Mouse (Mus musculus): ENCODE data around the gene Zfp318. TPM values are rescaled to one million over a fixed set of nuclear protein-coding genes. Genes with fewer than 3 reads are reported as not detected.

Zfp318 gene
- polyA plus RNA-seq, 1 experiment from 2014 or later: 14.6 TPM

GRCm38 (mm10) chr17:46393012-46393411, 9.5 kb downstream of the Zfp318 start:
- H3K4me3 ChIP-seq (ENCODE audit: low read depth, low read length): no peak overlapping the region
- H3K4me1 ChIP-seq (replicated peaks; ENCODE audit: control insufficient read depth, insufficient read depth, low read length): no peaks in the 10 kb centered on the region
- DNase-seq (ENCODE audit: low spot score) (peak; percentile 58), ATAC-seq (replicated peaks; ENCODE audit: low FRiP score, low TSS enrichment, low read depth) (no peak)
- no peak overlapping the region for H3K4me2 ChIP-seq (ENCODE audit: low read length)
- peaks cover 55% of the 10 kb centered on the region for H3K36me3 ChIP-seq (ENCODE audit: control insufficient read depth, insufficient read depth, low read length)
- no peak overlapping the region for H3K27ac ChIP-seq (ENCODE audit: low read depth)
- H3K27me3 ChIP-seq (replicated peaks; ENCODE audit: control insufficient read depth, insufficient read depth, low read length): no peaks in the 10 kb centered on the region
- no peak overlapping the region for H3K9ac ChIP-seq (ENCODE audit: low read length)
- no peaks in the 10 kb centered on the region for H3K9me3 ChIP-seq (ENCODE audit: control insufficient read depth, low read length)
- WGBS: 47% methylated on average over 2 of the region's 2 CpGs

GRCm38 (mm10) chr17:46394631-46395030, 11.1 kb downstream of the Zfp318 start:
- Histone ChIP-seq H3K4me1 (replicated peaks; ENCODE audit: control insufficient read depth, insufficient read depth, low read length) (no peaks in the 10 kb centered on the region), H3K4me3 (ENCODE audit: low read depth, low read length) (no peak overlapping the region), H3K27ac (ENCODE audit: low read depth) (no peak overlapping the region), H3K9ac (ENCODE audit: low read length) (no peak overlapping the region), H3K4me2 (ENCODE audit: low read length) (no peak overlapping the region), H3K9me3 (ENCODE audit: control insufficient read depth, low read length) (no peaks in the 10 kb centered on the region), H3K36me3 (ENCODE audit: control insufficient read depth, insufficient read depth, low read length) (peaks cover 54% of the 10 kb centered on the region), H3K27me3 (replicated peaks; ENCODE audit: control insufficient read depth, insufficient read depth, low read length) (no peaks in the 10 kb centered on the region)
- ATAC-seq (replicated peaks; ENCODE audit: low FRiP score, low TSS enrichment, low read depth) (no peak), DNase-seq (ENCODE audit: low spot score) (no peak)
- WGBS: 91% methylated on average over 1 of the region's 1 CpGs

GRCm38 (mm10) chr17:46408478-46408877, 24.9 kb downstream of the Zfp318 start:
- H3K36me3 ChIP-seq (ENCODE audit: control insufficient read depth, insufficient read depth, low read length): peaks cover 80% of the 10 kb centered on the region

GRCm38 (mm10) chr17:46418628-46419027, 35.1 kb downstream of the Zfp318 start:
- Histone ChIP-seq H3K9ac (ENCODE audit: low read length) (no peak overlapping the region), H3K9me3 (ENCODE audit: control insufficient read depth, low read length) (no peaks in the 10 kb centered on the region), H3K4me3 (ENCODE audit: low read depth, low read length) (no peak overlapping the region), H3K27ac (ENCODE audit: low read depth) (no peak overlapping the region), H3K36me3 (ENCODE audit: control insufficient read depth, insufficient read depth, low read length) (peaks cover 9% of the 10 kb centered on the region; the same call in 1 of the 2 replicates), H3K4me2 (ENCODE audit: low read length) (no peak overlapping the region), H3K4me1 (replicated peaks; ENCODE audit: control insufficient read depth, insufficient read depth, low read length) (no peaks in the 10 kb centered on the region), H3K27me3 (replicated peaks; ENCODE audit: control insufficient read depth, insufficient read depth, low read length) (no peaks in the 10 kb centered on the region)
- DNase-seq (ENCODE audit: low spot score): no peak
- 73% methylated on average over 5 of the region's 5 CpGs for WGBS
- no peak for ATAC-seq (replicated peaks; ENCODE audit: low FRiP score, low TSS enrichment, low read depth)

More at GRCm38 (mm10) chr17:46408478-46408877, 24.9 kb downstream of the Zfp318 start:
- Histone ChIP-seq H3K4me2 (ENCODE audit: low read length) (no peak overlapping the region), H3K9ac (ENCODE audit: low read length) (no peak overlapping the region), H3K9me3 (ENCODE audit: control insufficient read depth, low read length) (no peaks in the 10 kb centered on the region), H3K4me1 (replicated peaks; ENCODE audit: control insufficient read depth, insufficient read depth, low read length) (no peaks in the 10 kb centered on the region), H3K27me3 (replicated peaks; ENCODE audit: control insufficient read depth, insufficient read depth, low read length) (no peaks in the 10 kb centered on the region), H3K4me3 (ENCODE audit: low read depth, low read length) (no peak overlapping the region), H3K27ac (ENCODE audit: low read depth) (no peak overlapping the region)
- DNase-seq (ENCODE audit: low spot score) (no peak), ATAC-seq (replicated peaks; ENCODE audit: low FRiP score, low TSS enrichment, low read depth) (no peak)
- 38% methylated on average over 3 of the region's 3 CpGs for WGBS

GRCm38 (mm10) chr17:46419717-46420116, 36.2 kb downstream of the Zfp318 start:
- Histone ChIP-seq H3K4me1 (replicated peaks; ENCODE audit: control insufficient read depth, insufficient read depth, low read length) (no peaks in the 10 kb centered on the region), H3K4me3 (ENCODE audit: low read depth, low read length) (no peak overlapping the region), H3K9ac (ENCODE audit: low read length) (no peak overlapping the region), H3K9me3 (ENCODE audit: control insufficient read depth, low read length) (no peaks in the 10 kb centered on the region), H3K27ac (ENCODE audit: low read depth) (no peak overlapping the region), H3K36me3 (ENCODE audit: control insufficient read depth, insufficient read depth, low read length) (no peaks in the 10 kb centered on the region), H3K27me3 (replicated peaks; ENCODE audit: control insufficient read depth, insufficient read depth, low read length) (no peaks in the 10 kb centered on the region), H3K4me2 (ENCODE audit: low read length) (no peak overlapping the region)
- DNase-seq (ENCODE audit: low spot score): no peak
- ATAC-seq (replicated peaks; ENCODE audit: low FRiP score, low TSS enrichment, low read depth): no peak

GRCm38 (mm10) chr17:46426496-46426895, 43.0 kb downstream of the Zfp318 start:
- H3K4me2 ChIP-seq (ENCODE audit: low read length): no peak overlapping the region
- ATAC-seq (replicated peaks; ENCODE audit: low FRiP score, low TSS enrichment, low read depth): no peak
- H3K27ac ChIP-seq (ENCODE audit: low read depth): no peak overlapping the region
- H3K4me1 ChIP-seq (replicated peaks; ENCODE audit: control insufficient read depth, insufficient read depth, low read length): no peaks in the 10 kb centered on the region
- H3K27me3 ChIP-seq (replicated peaks; ENCODE audit: control insufficient read depth, insufficient read depth, low read length): no peaks in the 10 kb centered on the region
- no peak for DNase-seq (ENCODE audit: low spot score)
- H3K36me3 ChIP-seq (ENCODE audit: control insufficient read depth, insufficient read depth, low read length): no peaks in the 10 kb centered on the region
- no peak overlapping the region for H3K9ac ChIP-seq (ENCODE audit: low read length)
- H3K4me3 ChIP-seq (ENCODE audit: low read depth, low read length): no peak overlapping the region
- H3K9me3 ChIP-seq (ENCODE audit: control insufficient read depth, low read length): no peaks in the 10 kb centered on the region

GRCm38 (mm10) chr17:46428761-46429414, 45.4 kb downstream of the Zfp318 start, which contains the start of gene Crip3:
Gene Crip3, plus strand, starts transcription at chr17:46428926.
- Histone ChIP-seq H3K9me3 (ENCODE audit: control insufficient read depth, low read length) (no peaks in the 10 kb centered on the region), H3K9ac (ENCODE audit: low read length) (no peak within 1 kb of the TSS), H3K36me3 (ENCODE audit: control insufficient read depth, insufficient read depth, low read length) (no peaks in the 10 kb centered on the region), H3K4me2 (ENCODE audit: low read length) (peak within 1 kb of the TSS; percentile 41), H3K27ac (ENCODE audit: low read depth) (no peak within 1 kb of the TSS), H3K27me3 (replicated peaks; ENCODE audit: control insufficient read depth, insufficient read depth, low read length) (no peaks in the 10 kb centered on the region), H3K4me3 (ENCODE audit: low read depth, low read length) (0 out of 2 replicates have a peak within 1 kb of the TSS, but pooled peaks have one; percentile 3), H3K4me1 (replicated peaks; ENCODE audit: control insufficient read depth, insufficient read depth, low read length) (no peaks in the 10 kb centered on the region)
- WGBS: 8% methylated on average over 18 of the region's 18 CpGs
- ATAC-seq (replicated peaks; ENCODE audit: low FRiP score, low TSS enrichment, low read depth): 0 out of 2 replicates have a peak, but pooled peaks have one; percentile 12
- DNase-seq (ENCODE audit: low spot score): no peak

- no peak for DNase-seq (ENCODE audit: low spot score)
- Histone ChIP-seq H3K27ac (ENCODE audit: low read depth) (no peak overlapping the region), H3K4me2 (ENCODE audit: low read length) (peak overlapping the region; percentile 49), H3K36me3 (ENCODE audit: control insufficient read depth, insufficient read depth, low read length) (no peaks in the 10 kb centered on the region), H3K9me3 (ENCODE audit: control insufficient read depth, low read length) (no peaks in the 10 kb centered on the region), H3K4me1 (replicated peaks; ENCODE audit: control insufficient read depth, insufficient read depth, low read length) (no peaks in the 10 kb centered on the region), H3K9ac (ENCODE audit: low read length) (no peak overlapping the region), H3K4me3 (ENCODE audit: low read depth, low read length) (no peak overlapping the region), H3K27me3 (replicated peaks; ENCODE audit: control insufficient read depth, insufficient read depth, low read length) (0 out of 2 replicates have a peak, but pooled peaks cover 7% of the 10 kb centered on the region)
- 7% methylated on average over 17 of the region's 17 CpGs for WGBS
- ATAC-seq (replicated peaks; ENCODE audit: low FRiP score, low TSS enrichment, low read depth): 0 out of 2 replicates have a peak, but pooled peaks have one; percentile 40
Observed at GRCm38 (mm10) chr17:46433627-46434026, 50.1 kb downstream of the Zfp318 start.

All from intestine, embryonic 14.5 days (tissue).